Mouse (Mus musculus) liver, adult 2 months (tissue): ENCODE measurements around the gene Sarnp.

Experiments
- CTCF ChIP-seq: fragments of 200-500 bp; IDR thresholded peaks from 2 replicates; pipeline ENCODE4 v1.5.1; 2011; ENCODE audit warnings: low read depth, low read length, control low read depth
- POLR2A ChIP-seq: fragments of 200-500 bp; IDR thresholded peaks from 2 replicates; pipeline ENCODE4 v1.6.1; 2011; ENCODE audit warnings: low read length, control low read depth; ENCODE audit not compliant: insufficient read depth; ENCODE audit errors: extremely low read depth

GRCm38 (mm10) chr10:128895437-128895836, 78.3 kb downstream of the Sarnp start:
- peak; percentile 49 for TF ChIP-seq CTCF
- no peak for TF ChIP-seq POLR2A
